Mouse (Mus musculus): Measurements from ENCODE around the gene Rasgef1a.

GRCm38 (mm10) chr6:118046511-118046910 is 35.3 kb downstream of the Rasgef1a start:
- TF ChIP-seq CTCF (IDR thresholded peaks at IDR 0.05; ENCODE audit: borderline replicate concordance, control insufficient read depth, extremely low read depth, insufficient read depth, low read length, poor library complexity) (no peak), POLR2A (IDR thresholded peaks at IDR 0.05; ENCODE audit: control insufficient read depth, extremely low read depth, insufficient read depth, low read length, poor library complexity) (no peak)
